Mouse (Mus musculus): ENCODE results near the gene Mgat5b. TPM values are rescaled to one million over a fixed set of nuclear protein-coding genes. Genes with fewer than 3 reads are reported as not detected.

Mgat5b gene
- polyA plus RNA-seq, 1 experiment from 2014 or later: 24.2 TPM

- H3K36me3 ChIP-seq (ENCODE audit: control insufficient read depth, insufficient read depth, low read length): peaks cover 72% of the 10 kb centered on the region
- H3K27ac ChIP-seq (replicated peaks; ENCODE audit: low read depth, low read length): peak overlapping the region; percentile 79
- H3K4me2 ChIP-seq (ENCODE audit: low read length): no peak overlapping the region
- ATAC-seq (ENCODE audit: low FRiP score, low TSS enrichment) (no peak), DNase-seq (peak; percentile 64)
- H3K9ac ChIP-seq (replicated peaks; ENCODE audit: low read length): no peak overlapping the region
- no peak overlapping the region for H3K4me3 ChIP-seq (replicated peaks; ENCODE audit: low read depth, low read length)
- no peaks in the 10 kb centered on the region for H3K4me1 ChIP-seq (ENCODE audit: control insufficient read depth, insufficient read depth, low read length)
- H3K9me3 ChIP-seq (ENCODE audit: control insufficient read depth, low read length): no peaks in the 10 kb centered on the region
- 73% methylated on average over 23 of the region's 23 CpGs for WGBS
- no peaks in the 10 kb centered on the region for H3K27me3 ChIP-seq (ENCODE audit: control insufficient read depth, insufficient read depth, low read length)
Measured at GRCm38 (mm10) chr11:116954231-116955118, 35.8 kb downstream of the Mgat5b start.

GRCm38 (mm10) chr11:116958601-116959000 lies 39.9 kb downstream of the Mgat5b start:
- no peak overlapping the region for H3K4me2 ChIP-seq (ENCODE audit: low read length)
- H3K9me3 ChIP-seq (ENCODE audit: control insufficient read depth, low read length): no peaks in the 10 kb centered on the region
- peaks cover 55% of the 10 kb centered on the region for H3K36me3 ChIP-seq (ENCODE audit: control insufficient read depth, insufficient read depth, low read length)
- no peak for DNase-seq
- H3K4me3 ChIP-seq (replicated peaks; ENCODE audit: low read depth, low read length): no peak overlapping the region
- H3K27me3 ChIP-seq (ENCODE audit: control insufficient read depth, insufficient read depth, low read length): no peaks in the 10 kb centered on the region
- WGBS: 62% methylated on average over 5 of the region's 5 CpGs
- H3K4me1 ChIP-seq (ENCODE audit: control insufficient read depth, insufficient read depth, low read length): no peaks in the 10 kb centered on the region
- no peak overlapping the region for H3K9ac ChIP-seq (replicated peaks; ENCODE audit: low read length)
- ATAC-seq (ENCODE audit: low FRiP score, low TSS enrichment): no peak
- no peak overlapping the region for H3K27ac ChIP-seq (replicated peaks; ENCODE audit: low read depth, low read length)

- Histone ChIP-seq H3K4me1 (ENCODE audit: control insufficient read depth, insufficient read depth, low read length) (no peaks in the 10 kb centered on the region), H3K4me2 (ENCODE audit: low read length) (no peak overlapping the region), H3K27me3 (ENCODE audit: control insufficient read depth, insufficient read depth, low read length) (no peaks in the 10 kb centered on the region), H3K9me3 (ENCODE audit: control insufficient read depth, low read length) (no peaks in the 10 kb centered on the region), H3K27ac (replicated peaks; ENCODE audit: low read depth, low read length) (no peak overlapping the region; the same call in 1 of the 2 replicates), H3K9ac (replicated peaks; ENCODE audit: low read length) (no peak overlapping the region), H3K4me3 (replicated peaks; ENCODE audit: low read depth, low read length) (no peak overlapping the region), H3K36me3 (ENCODE audit: control insufficient read depth, insufficient read depth, low read length) (peaks cover 64% of the 10 kb centered on the region)
- no peak for ATAC-seq (ENCODE audit: low FRiP score, low TSS enrichment)
- WGBS: 76% methylated on average over 7 of the region's 7 CpGs
- peak; percentile 32 for DNase-seq
Measured at GRCm38 (mm10) chr11:116965061-116965460, 46.4 kb downstream of the Mgat5b start.

- DNase-seq (no peak), ATAC-seq (ENCODE audit: low FRiP score, low TSS enrichment) (no peak)
- no peak overlapping the region for H3K27ac ChIP-seq (replicated peaks; ENCODE audit: low read depth, low read length)
- H3K4me2 ChIP-seq (ENCODE audit: low read length): no peak overlapping the region
- H3K9ac ChIP-seq (replicated peaks; ENCODE audit: low read length): no peak overlapping the region
- no peaks in the 10 kb centered on the region for H3K9me3 ChIP-seq (ENCODE audit: control insufficient read depth, low read length)
- H3K36me3 ChIP-seq (ENCODE audit: control insufficient read depth, insufficient read depth, low read length): peaks cover 65% of the 10 kb centered on the region
- WGBS: 80% methylated on average over 2 of the region's 2 CpGs
- no peaks in the 10 kb centered on the region for H3K27me3 ChIP-seq (ENCODE audit: control insufficient read depth, insufficient read depth, low read length)
- no peak overlapping the region for H3K4me3 ChIP-seq (replicated peaks; ENCODE audit: low read depth, low read length)
- no peaks in the 10 kb centered on the region for H3K4me1 ChIP-seq (ENCODE audit: control insufficient read depth, insufficient read depth, low read length)
Measured at GRCm38 (mm10) chr11:116965961-116966360, 47.3 kb downstream of the Mgat5b start.

- peaks cover 59% of the 10 kb centered on the region for H3K36me3 ChIP-seq (ENCODE audit: control insufficient read depth, insufficient read depth, low read length)
- H3K27me3 ChIP-seq (ENCODE audit: control insufficient read depth, insufficient read depth, low read length): no peaks in the 10 kb centered on the region
- DNase-seq: no peak
- no peak overlapping the region for H3K4me2 ChIP-seq (ENCODE audit: low read length)
- H3K9ac ChIP-seq (replicated peaks; ENCODE audit: low read length): no peak overlapping the region
- ATAC-seq (ENCODE audit: low FRiP score, low TSS enrichment): no peak
- no peaks in the 10 kb centered on the region for H3K4me1 ChIP-seq (ENCODE audit: control insufficient read depth, insufficient read depth, low read length)
- no peaks in the 10 kb centered on the region for H3K9me3 ChIP-seq (ENCODE audit: control insufficient read depth, low read length)
- no peak overlapping the region for H3K4me3 ChIP-seq (replicated peaks; ENCODE audit: low read depth, low read length)
- WGBS: 91% methylated on average over 9 of the region's 9 CpGs
- no peak overlapping the region for H3K27ac ChIP-seq (replicated peaks; ENCODE audit: low read depth, low read length)
Measured at GRCm38 (mm10) chr11:116968586-116968985, 49.9 kb downstream of the Mgat5b start.

- H3K4me2 ChIP-seq (ENCODE audit: low read length): no peak overlapping the region
- no peak overlapping the region for H3K4me3 ChIP-seq (replicated peaks; ENCODE audit: low read depth, low read length)
- no peak overlapping the region for H3K27ac ChIP-seq (replicated peaks; ENCODE audit: low read depth, low read length)
- H3K9me3 ChIP-seq (ENCODE audit: control insufficient read depth, low read length): no peaks in the 10 kb centered on the region
- DNase-seq (no peak), ATAC-seq (ENCODE audit: low FRiP score, low TSS enrichment) (no peak)
- H3K36me3 ChIP-seq (ENCODE audit: control insufficient read depth, insufficient read depth, low read length): peaks cover 59% of the 10 kb centered on the region
- no peaks in the 10 kb centered on the region for H3K4me1 ChIP-seq (ENCODE audit: control insufficient read depth, insufficient read depth, low read length)
- H3K9ac ChIP-seq (replicated peaks; ENCODE audit: low read length): no peak overlapping the region
- no peaks in the 10 kb centered on the region for H3K27me3 ChIP-seq (ENCODE audit: control insufficient read depth, insufficient read depth, low read length)
- 56% methylated on average over 11 of the region's 11 CpGs for WGBS
Measured at GRCm38 (mm10) chr11:116969498-116969897, 50.8 kb downstream of the Mgat5b start.

GRCm38 (mm10) chr11:116970847-116971246 lies 52.2 kb downstream of the Mgat5b start:
- Histone ChIP-seq H3K27ac (replicated peaks; ENCODE audit: low read depth, low read length) (no peak overlapping the region), H3K4me1 (ENCODE audit: control insufficient read depth, insufficient read depth, low read length) (no peaks in the 10 kb centered on the region), H3K4me2 (ENCODE audit: low read length) (no peak overlapping the region), H3K4me3 (replicated peaks; ENCODE audit: low read depth, low read length) (no peak overlapping the region), H3K9me3 (ENCODE audit: control insufficient read depth, low read length) (no peaks in the 10 kb centered on the region), H3K27me3 (ENCODE audit: control insufficient read depth, insufficient read depth, low read length) (no peaks in the 10 kb centered on the region), H3K36me3 (ENCODE audit: control insufficient read depth, insufficient read depth, low read length) (peaks cover 62% of the 10 kb centered on the region), H3K9ac (replicated peaks; ENCODE audit: low read length) (no peak overlapping the region)
- no peak for DNase-seq
- ATAC-seq (ENCODE audit: low FRiP score, low TSS enrichment): no peak
- 64% methylated on average over 4 of the region's 4 CpGs for WGBS

GRCm38 (mm10) chr11:116972828-116973227 lies 54.2 kb downstream of the Mgat5b start:
- ATAC-seq (ENCODE audit: low FRiP score, low TSS enrichment) (no peak), DNase-seq (no peak)
- Histone ChIP-seq H3K4me1 (ENCODE audit: control insufficient read depth, insufficient read depth, low read length) (no peaks in the 10 kb centered on the region), H3K36me3 (ENCODE audit: control insufficient read depth, insufficient read depth, low read length) (peaks cover 62% of the 10 kb centered on the region), H3K27me3 (ENCODE audit: control insufficient read depth, insufficient read depth, low read length) (no peaks in the 10 kb centered on the region), H3K9ac (replicated peaks; ENCODE audit: low read length) (no peak overlapping the region), H3K27ac (replicated peaks; ENCODE audit: low read depth, low read length) (0 out of 2 replicates have a peak overlapping the region, but pooled peaks have one; percentile 5), H3K9me3 (ENCODE audit: control insufficient read depth, low read length) (no peaks in the 10 kb centered on the region), H3K4me3 (replicated peaks; ENCODE audit: low read depth, low read length) (no peak overlapping the region), H3K4me2 (ENCODE audit: low read length) (no peak overlapping the region)
- 43% methylated on average over 4 of the region's 4 CpGs for WGBS

- Histone ChIP-seq H3K27me3 (ENCODE audit: control insufficient read depth, insufficient read depth, low read length) (no peaks in the 10 kb centered on the region), H3K4me3 (replicated peaks; ENCODE audit: low read depth, low read length) (no peak overlapping the region), H3K36me3 (ENCODE audit: control insufficient read depth, insufficient read depth, low read length) (peaks cover 64% of the 10 kb centered on the region), H3K27ac (replicated peaks; ENCODE audit: low read depth, low read length) (no peak overlapping the region), H3K9ac (replicated peaks; ENCODE audit: low read length) (no peak overlapping the region), H3K4me1 (ENCODE audit: control insufficient read depth, insufficient read depth, low read length) (no peaks in the 10 kb centered on the region), H3K9me3 (ENCODE audit: control insufficient read depth, low read length) (no peaks in the 10 kb centered on the region), H3K4me2 (ENCODE audit: low read length) (no peak overlapping the region)
- ATAC-seq (ENCODE audit: low FRiP score, low TSS enrichment): no peak
- DNase-seq: no peak
- 91% methylated on average over 9 of the region's 9 CpGs for WGBS
Measured at GRCm38 (mm10) chr11:116973508-116973907, 54.8 kb downstream of the Mgat5b start.
